Mouse (Mus musculus) ES-E14 (cell line): ENCODE data around the gene Trim5. TPM values are rescaled to one million over a fixed set of nuclear protein-coding genes. Genes with fewer than 3 reads are reported as not detected.
"Not testable (repeated sequence)": the region's sequence is repeated elsewhere in the genome, so short reads cannot be mapped to it uniquely, and the experiment has no call there.

Experiments used
- DNase-seq: peaks from one replicate; pipeline ENCODE4 v3.0.0-alpha.2; 2013; ENCODE audit warnings: low read depth, low spot score
- H3K27ac ChIP-seq: 2 replicates; pipeline ENCODE4 v1.5.1; 2012; ENCODE audit warnings: low read depth, mild to moderate bottlenecking, low read length, moderate library complexity, mixed read lengths; ENCODE audit not compliant: poor library complexity, insufficient read depth, severe bottlenecking
- H3K36me3 ChIP-seq: 2 replicates; pipeline ENCODE4 v1.6.1; 2012; ENCODE audit warnings: mild to moderate bottlenecking, low read length, moderate library complexity, mixed read lengths; ENCODE audit not compliant: control insufficient read depth, poor library complexity, insufficient read depth, severe bottlenecking
- H3K4me1 ChIP-seq, 2 experiments: fragments of 150-350 bp in 1 of 2; sonication (generic) in 1 of 2; 2 replicates each; pipeline ENCODE4 v1.6.1; 2012; ENCODE audit warnings: low read length in 2 of 2, mild to moderate bottlenecking in 1 of 2, mixed read lengths in 1 of 2; ENCODE audit not compliant: control insufficient read depth in 2 of 2, insufficient read depth in 2 of 2, poor library complexity in 1 of 2
- H3K4me3 ChIP-seq, 2 experiments: fragments of 150-350 bp in 1 of 2; sonication (generic) in 1 of 2; 2 replicates each; pipeline ENCODE4 v1.5.1; 2012; ENCODE audit warnings: low read length in 2 of 2, low read depth in 1 of 2, mild to moderate bottlenecking in 1 of 2, mixed read lengths in 1 of 2; ENCODE audit not compliant: insufficient read depth in 1 of 2, poor library complexity in 1 of 2, severe bottlenecking in 1 of 2
- H3K9ac ChIP-seq: 2 replicates; pipeline ENCODE4 v1.6.1; 2012; ENCODE audit warnings: low read depth, mild to moderate bottlenecking, low read length, mixed read lengths; ENCODE audit not compliant: poor library complexity, insufficient read depth, severe bottlenecking
- H3K9me3 ChIP-seq: fragments of 150-350 bp; sonication (generic); 2 replicates; pipeline ENCODE4 v1.6.1; 2012; ENCODE audit warnings: low read depth, mild to moderate bottlenecking, low read length; ENCODE audit not compliant: control insufficient read depth, insufficient read depth
- CHD2 ChIP-seq: IDR thresholded peaks from 2 replicates; pipeline ENCODE4 v1.6.1; 2014; ENCODE audit warnings: mild to moderate bottlenecking, low read depth, low read length, inconsistent platforms
- HCFC1 ChIP-seq: IDR thresholded peaks from 2 replicates; pipeline ENCODE4 v1.6.1; 2012; ENCODE audit warnings: low read length, inconsistent platforms, borderline replicate concordance; ENCODE audit not compliant: insufficient read depth
- MAFK ChIP-seq: IDR thresholded peaks from 2 replicates; pipeline ENCODE4 v1.6.1; 2014; ENCODE audit warnings: mild to moderate bottlenecking, low read depth, low read length, inconsistent platforms; ENCODE audit not compliant: insufficient read depth
- ZC3H11A ChIP-seq: IDR thresholded peaks from 2 replicates; pipeline ENCODE4 v1.6.1; 2012; ENCODE audit warnings: low read depth, mild to moderate bottlenecking, inconsistent platforms, low read length, borderline replicate concordance
- ZNF384 ChIP-seq: IDR thresholded peaks from 2 replicates; pipeline ENCODE4 v1.6.1; 2012; ENCODE audit warnings: low read depth, low read length, inconsistent platforms
- in situ Hi-C, 2 experiments: fragments of 600-800 bp; cut with MboI; formaldehyde crosslinking; loops; one replicate each; pipeline ENCODE4 v1.15.1; 2025; ENCODE audit warnings: low sequenced_read_pairs in 2 of 2, inconsistent platforms in 1 of 2; ENCODE audit not compliant: unreplicated experiment in 2 of 2
- total RNA-seq: library from RNA; depleted of rRNA; stranded (reverse); fragments of 300-350 nt; gene quantifications from 2 replicates; pipeline ENCODE4 v1.2.3, GENCODE M21; 2012; rRNA removed

The Trim5 gene
- total RNA-seq: not detected in 2 replicates

DNA sequence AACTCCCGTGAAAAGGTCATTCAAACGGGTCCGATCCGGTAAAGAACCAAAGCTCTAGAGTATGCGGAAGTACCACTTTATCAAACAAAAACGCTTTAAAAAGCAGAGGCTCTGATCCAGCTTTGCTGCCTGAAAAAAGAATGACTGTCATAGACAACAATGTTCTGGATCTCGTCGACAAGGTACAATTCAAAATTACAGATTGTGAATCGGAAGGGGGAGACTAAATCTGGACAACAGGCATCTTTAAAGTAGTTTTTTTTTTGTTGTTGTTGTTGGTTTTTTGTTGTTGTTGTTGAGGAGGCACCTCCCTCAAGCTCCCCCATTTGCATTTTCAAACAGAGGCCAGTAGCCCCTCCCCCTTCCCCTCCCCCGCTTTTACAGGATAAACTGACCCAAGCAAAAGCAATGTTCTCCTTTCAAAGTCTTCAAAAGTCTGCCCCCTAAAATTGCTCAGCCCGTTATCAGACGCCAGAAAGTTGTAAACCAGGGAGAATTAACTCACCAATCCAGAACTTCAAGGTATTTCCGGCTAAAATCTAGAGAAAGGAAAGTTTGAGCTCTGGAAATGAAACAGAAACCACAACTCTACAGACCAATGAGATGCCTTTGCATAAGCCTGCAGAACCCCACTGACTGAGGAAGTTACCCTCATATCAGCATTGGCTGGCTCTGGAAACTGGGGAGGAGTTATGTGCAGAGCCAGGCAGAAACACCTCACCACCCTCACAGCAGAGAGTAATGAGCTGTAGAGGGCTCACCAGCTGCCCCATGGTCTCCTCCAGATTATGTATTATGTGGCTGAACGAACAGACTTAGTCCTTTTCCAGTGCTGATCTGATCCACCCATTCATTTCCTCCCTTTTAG is at the start of gene Trim5:
Gene Trim5 (minus strand): TSS at position 519 of the 868 bp plus-strand sequence.
- in situ Hi-C loops, H3K4me1 ChIP-seq, H3K27ac ChIP-seq, DNase-seq, H3K36me3 ChIP-seq, H3K9me3 ChIP-seq, H3K9ac ChIP-seq, H3K4me3 ChIP-seq: not testable (repeated sequence)

DNA sequence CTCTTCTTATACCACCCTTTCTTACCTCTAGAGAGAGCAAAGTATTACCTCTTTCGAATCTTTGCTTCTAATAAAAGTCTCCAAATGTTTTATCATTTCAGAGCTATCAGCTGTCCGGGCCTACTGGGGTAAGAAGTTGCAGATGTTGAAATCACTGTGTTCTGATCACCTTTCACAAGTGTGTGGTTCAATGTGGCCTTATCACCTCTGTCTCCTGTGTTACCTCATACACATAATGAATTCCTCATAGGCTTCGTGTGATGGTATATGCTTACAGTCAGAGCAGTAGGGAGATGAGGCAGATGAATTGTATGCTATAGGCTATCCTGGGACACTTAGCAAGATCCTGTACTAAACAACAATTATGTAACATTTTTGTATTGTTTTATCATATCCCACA is 47.7 kb upstream of the Trim5 start:
- not testable (repeated sequence) for H3K4me1 ChIP-seq, H3K27ac ChIP-seq, H3K36me3 ChIP-seq, H3K9me3 ChIP-seq, DNase-seq, H3K9ac ChIP-seq, H3K4me3 ChIP-seq
- in situ Hi-C loops: loop anchor here in 1 of 2 experiments (25.0 kb wide), 1 partner anchor 98 kb away; the partner anchor contains the start of gene Trim34a

DNA sequence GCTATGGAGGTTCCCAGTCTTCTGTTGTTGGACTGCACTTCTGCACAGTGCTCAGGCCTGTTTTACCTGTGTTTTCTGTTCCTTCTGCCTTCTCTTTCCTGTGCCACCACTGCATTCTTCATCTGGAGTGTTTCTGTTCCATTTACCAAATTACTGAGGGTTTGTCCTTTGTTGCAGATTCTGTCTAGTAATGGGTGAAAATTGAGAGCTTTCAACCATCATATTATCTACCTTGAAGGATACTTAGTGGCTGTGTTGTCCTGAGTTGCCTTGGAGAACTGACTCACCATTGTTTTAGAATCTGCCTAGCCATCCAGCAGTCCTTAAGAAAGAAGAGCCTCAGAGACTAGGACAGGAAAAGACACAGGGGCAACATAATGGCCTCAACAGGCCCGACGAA is 41.3 kb upstream of the Trim5 start, which contains the start of gene Trim34b:
Gene Trim34b (plus strand): TSS at position 301 of the 400 bp plus-strand sequence.
- in situ Hi-C loops: loop anchor here in 1 of 2 experiments (25.0 kb wide), 1 partner anchor 92 kb away; the partner anchor contains the start of gene Trim34a
- not testable (repeated sequence) for H3K36me3 ChIP-seq, H3K9ac ChIP-seq, H3K4me3 ChIP-seq, H3K4me1 ChIP-seq, H3K27ac ChIP-seq, DNase-seq, H3K9me3 ChIP-seq

DNA sequence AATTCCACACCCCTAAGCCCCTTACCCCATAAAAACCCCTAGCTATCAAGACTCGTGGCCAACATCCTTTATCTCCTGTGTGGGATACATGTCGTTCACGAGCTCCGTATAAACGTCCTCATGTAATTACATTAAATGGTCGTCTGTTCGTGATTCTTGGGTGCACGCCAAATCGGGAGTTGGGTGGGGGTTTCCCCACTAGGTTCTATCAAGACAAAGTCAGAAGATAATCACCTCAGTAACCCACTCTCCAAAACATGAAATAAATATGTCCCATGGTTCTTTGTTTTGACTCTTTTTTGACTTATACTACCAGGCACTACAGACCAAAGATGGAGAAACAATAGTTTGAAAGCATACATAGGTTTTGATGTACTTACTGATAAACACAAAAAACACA is 34.1 kb upstream of the Trim5 start:
- Histone ChIP-seq H3K36me3 (no peaks in the 10 kb centered on the region), H3K4me1 (no peaks in the 10 kb centered on the region), H3K4me3 (no peak overlapping the region), H3K9ac (no peak overlapping the region), H3K9me3 (no peaks in the 10 kb centered on the region), H3K27ac (no peak overlapping the region)
- TF ChIP-seq HCFC1 (no peak), MAFK (no peak), CHD2 (no peak), ZC3H11A (no peak), ZNF384 (no peak)
- in situ Hi-C loops: no loop called here
- no peak for DNase-seq

DNA sequence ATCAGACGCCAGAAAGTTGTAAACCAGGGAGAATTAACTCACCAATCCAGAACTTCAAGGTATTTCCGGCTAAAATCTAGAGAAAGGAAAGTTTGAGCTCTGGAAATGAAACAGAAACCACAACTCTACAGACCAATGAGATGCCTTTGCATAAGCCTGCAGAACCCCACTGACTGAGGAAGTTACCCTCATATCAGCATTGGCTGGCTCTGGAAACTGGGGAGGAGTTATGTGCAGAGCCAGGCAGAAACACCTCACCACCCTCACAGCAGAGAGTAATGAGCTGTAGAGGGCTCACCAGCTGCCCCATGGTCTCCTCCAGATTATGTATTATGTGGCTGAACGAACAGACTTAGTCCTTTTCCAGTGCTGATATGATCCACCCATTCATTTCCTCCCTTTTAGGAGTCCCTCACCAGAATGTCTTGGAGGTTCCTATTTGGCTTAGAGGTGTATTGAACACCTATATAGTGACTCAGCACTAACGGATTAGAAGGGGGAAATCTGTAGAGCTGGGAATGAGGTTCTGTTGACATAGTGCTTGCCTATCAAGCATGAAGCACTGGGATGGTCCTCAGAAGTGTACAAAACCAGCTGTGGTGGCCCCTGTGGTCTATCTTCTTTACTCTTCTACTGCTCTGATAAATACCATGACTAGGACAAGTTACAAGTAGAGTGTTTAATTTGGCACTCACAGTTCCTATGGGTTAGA is 27.6 kb upstream of the Trim5 start, which contains the start of gene Trim12a:
Gene Trim12a (minus strand): TSS at position 98 of the 712 bp plus-strand sequence.
- H3K9ac ChIP-seq, H3K27ac ChIP-seq, H3K4me3 ChIP-seq, H3K9me3 ChIP-seq, DNase-seq, H3K36me3 ChIP-seq, H3K4me1 ChIP-seq, in situ Hi-C loops: not testable (repeated sequence)
